Mouse (Mus musculus) embryo, embryonic 10.5 days (tissue): ENCODE measurements around the gene Slc15a2.

Experiments used
- DNase-seq: peaks from one replicate; pipeline ENCODE4 v3.0.0-alpha.2; 2015; ENCODE audit warnings: low spot score

Slc15a2 gene

DNA sequence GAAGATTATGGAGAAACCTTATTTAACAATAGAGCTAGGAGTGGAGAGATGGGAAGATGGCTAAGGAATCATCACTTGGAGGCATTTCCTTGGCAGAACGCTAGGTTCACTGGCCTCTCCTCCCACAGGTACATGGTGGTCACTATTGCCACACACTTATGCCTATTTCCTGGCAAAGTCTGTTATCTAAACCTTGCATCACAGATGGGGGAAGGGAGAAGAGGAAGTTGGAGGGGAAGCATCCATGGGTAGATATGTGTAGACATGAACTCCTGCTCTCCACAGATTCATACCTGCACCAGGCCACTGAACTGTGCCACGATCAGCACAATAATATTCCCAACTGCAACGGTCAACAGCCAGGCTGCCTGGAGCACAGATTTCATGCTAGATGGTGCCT, 32.8 kb downstream of the Slc15a2 start:
- no peak for DNase-seq

- no peak for DNase-seq
Observed at GRCm38 (mm10) chr16:36747767-36748166, 37.0 kb downstream of the Slc15a2 start.

GRCm38 (mm10) chr16:36747068-36747467, 37.7 kb downstream of the Slc15a2 start:
- DNase-seq, result no peak

GRCm38 (mm10) chr16:36743580-36743979, 41.2 kb downstream of the Slc15a2 start:
- no peak for DNase-seq

- peak; percentile 8 for DNase-seq
Observed at GRCm38 (mm10) chr16:36739404-36739930, 45.3 kb downstream of the Slc15a2 start.

DNA sequence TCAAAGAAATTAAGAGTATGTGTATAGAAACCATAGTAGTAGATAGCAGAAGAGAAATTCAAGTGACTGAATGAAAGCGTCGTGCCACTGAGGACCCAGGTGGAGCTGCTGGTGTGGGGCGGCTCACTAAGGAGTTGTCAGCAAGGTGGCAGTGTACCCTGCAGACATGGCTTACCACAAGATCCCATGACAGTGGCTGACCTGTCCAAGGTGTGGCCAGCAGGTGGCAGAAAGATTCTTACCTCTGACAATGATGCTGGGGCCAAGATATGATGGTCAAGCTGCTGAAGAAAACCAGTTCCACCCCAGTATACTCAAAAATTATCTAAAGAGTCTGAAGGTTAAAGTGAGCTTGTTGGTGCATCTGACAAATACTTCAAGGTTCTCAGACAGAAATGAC, 49.3 kb downstream of the Slc15a2 start:
- DNase-seq, result no peak

DNA sequence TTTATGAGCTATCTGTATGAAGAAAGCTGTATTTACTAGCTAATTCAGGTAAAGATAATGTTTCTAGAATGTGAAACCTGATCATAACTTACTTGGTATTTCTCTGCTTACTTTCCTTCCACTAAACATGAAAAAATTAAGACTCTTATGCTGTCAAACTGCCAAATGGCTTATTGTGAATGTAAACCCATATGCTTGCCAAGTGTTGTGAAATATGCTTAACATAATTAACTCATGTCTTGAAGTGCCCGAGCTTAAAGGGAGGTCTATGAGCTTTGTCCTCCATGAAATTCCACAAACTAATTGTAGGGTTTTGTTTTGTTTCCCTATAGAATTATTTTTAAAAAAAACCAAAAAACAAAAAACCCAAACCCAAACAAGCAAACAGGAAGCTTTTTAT, 50.9 kb downstream of the Slc15a2 start:
- no peak for DNase-seq

DNA sequence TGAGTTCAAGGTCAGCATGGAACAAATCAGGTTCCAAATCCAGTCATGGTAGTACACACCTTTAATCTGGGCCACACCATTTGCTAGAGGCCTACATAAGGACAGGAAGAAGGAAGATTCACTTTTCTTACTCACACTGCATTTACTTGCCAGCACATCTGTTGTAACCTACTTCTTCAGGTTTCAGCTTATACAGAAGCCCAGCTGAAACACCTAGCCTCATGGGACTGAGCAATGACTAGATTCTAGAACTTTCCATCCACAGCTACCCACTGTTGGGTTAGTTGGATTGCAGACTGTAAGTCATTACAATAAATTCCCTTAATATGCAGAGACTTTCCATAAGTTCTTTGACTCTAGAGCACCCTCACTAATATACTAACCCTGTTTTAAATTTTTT, 52.2 kb downstream of the Slc15a2 start:
- DNase-seq, result no peak

GRCm38 (mm10) chr16:36728959-36729358, 55.8 kb downstream of the Slc15a2 start:
- no peak for DNase-seq

GRCm38 (mm10) chr16:36723880-36724443, 60.8 kb downstream of the Slc15a2 start:
- DNase-seq, result peak; percentile 20

DNA sequence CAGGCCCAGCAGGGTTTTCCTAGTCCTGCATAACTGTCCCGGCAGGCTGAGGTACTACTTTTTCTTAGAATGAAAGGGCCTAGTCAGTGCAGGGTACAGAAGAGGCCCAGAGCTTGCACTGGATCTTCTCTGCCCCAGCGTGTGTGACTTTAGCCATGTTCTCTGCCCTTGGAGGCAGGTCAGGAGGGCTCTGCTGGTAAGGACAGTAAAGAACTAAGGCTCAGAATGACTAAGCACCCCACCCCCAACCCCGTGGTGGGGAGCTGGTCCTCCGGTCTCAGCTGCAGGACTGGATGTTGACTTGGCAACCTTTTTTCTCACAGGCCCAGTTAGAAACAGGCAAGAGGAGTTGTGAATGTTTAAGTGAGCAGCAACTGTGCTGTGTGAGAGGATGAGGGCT, 62.0 kb downstream of the Slc15a2 start:
- no peak for DNase-seq

DNA sequence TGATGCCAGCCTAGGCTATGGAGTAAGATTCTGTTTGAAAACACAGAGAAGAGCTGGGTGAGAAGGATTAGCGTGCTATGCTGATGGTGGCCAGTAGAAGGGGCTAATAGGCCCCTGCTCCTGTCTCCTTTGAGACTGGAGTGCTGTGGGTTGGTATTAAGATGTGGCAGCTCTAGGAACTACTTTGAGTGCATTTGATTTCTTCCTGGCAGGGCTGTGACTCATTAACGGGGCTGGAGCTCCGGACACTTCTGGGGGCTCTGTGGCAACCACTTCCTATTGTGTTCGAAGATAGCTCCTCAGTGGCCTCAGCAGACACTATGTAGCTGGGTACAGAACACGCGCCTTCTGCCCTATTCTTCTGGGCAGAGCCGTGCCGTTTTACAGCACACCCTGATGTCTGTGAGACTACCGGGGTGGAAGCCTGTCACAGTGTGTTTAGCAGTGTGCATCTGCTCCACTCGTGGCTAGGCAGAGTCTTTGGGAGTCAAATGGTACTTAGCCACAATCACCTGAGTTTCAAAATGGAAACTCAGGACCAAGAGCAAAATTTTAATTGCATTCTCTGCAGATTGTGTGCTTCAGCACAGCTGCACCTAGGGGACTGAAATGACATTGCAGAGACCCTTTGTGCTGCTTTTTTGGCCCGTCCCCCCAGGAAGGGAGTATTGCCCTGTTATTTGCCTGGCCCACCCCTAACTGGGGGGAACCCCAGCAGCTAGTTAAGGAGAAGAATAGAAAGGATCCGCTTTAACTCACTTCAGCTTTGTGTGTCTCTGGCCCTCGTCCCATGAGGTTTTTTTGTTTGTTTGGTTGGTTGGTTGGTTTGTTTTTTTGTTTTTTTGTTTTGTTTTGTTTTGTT, 64.3 kb downstream of the Slc15a2 start:
- DNase-seq, result peak; percentile 43

DNA sequence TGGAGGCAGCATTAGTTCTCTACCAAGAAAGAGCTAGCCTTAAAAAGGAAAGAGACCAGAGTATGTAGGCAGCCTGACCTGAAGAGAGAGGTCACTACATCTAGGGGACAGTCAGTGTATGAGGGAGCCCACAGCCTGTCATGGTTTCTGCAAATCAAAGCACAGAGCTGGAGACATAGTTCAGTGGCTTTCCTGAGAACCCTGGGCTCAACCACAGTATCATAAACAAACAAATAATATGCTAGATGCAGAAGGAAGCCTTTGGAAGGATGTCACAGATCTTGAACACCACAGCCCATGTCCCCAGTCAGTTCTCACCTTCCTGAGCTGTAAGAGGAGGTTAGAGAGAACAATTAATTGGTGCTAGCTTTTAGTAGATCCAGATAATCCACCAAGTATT, 66.1 kb downstream of the Slc15a2 start:
- no peak for DNase-seq

DNA sequence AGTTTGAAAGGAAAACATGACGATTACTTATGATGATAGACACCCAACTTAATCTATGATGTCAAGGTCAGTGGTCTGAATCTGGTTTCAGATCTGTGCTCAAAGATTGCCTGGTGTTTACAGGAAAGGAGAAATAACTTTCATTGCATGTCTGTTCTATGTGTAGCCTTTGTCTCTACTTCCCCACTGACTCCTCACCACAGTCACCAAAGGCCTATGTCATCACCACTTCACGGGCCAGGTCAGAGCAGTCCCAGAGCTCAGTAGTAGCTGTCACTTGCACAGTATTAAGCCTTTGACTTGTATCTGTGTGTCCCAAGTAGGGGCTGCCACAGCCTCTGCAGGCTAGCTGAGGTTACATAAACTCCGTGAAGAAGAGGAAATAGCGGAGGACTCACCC, 67.3 kb downstream of the Slc15a2 start:
- DNase-seq, result no peak

DNA sequence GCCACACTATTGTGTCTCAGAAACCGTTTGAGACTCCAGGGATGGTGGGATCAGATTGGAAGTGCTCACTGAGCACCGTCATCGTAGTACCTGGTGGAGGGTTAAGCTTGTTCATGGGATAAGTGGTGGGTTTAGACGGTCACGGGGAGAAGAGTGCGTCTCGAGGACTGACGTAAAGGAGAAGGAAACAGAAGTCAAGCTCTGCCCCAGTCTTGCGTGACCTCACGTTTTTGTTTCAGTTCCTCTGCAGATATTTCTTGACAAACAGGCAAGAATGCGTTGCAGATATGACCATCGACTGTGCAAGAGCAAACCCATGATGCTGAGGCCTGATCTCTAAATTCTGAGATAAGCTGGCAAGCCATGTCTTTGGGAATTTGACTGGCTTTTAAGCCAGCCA, 73.0 kb downstream of the Slc15a2 start:
- no peak for DNase-seq

- no peak for DNase-seq
Observed at GRCm38 (mm10) chr16:36710794-36711193, 74.0 kb downstream of the Slc15a2 start.

DNA sequence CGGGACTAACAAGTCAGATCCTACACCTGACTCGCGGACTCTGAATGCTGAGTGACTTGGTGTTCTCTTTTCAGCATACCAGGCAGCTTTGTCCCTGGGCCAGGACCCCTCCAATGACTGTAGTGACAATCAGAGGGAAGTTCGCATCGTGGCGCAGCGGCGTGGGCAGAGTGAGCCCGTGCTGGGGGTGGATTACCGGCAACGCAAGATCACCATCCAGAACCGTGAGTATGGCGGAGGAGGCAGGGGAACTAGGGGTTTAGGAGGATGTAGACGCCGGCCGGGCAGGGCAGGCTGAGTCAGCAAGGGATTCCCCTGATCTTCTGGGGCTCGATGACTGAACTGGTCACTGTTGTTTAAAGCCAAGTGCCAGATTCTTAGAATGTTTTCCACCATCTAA, 75.4 kb downstream of the Slc15a2 start:
- no peak for DNase-seq

GRCm38 (mm10) chr16:36708751-36709150, 76.0 kb downstream of the Slc15a2 start:
- no peak for DNase-seq

- DNase-seq, result no peak
Observed at GRCm38 (mm10) chr16:36707702-36708423, 76.9 kb downstream of the Slc15a2 start.

GRCm38 (mm10) chr16:36700484-36700883, 84.3 kb downstream of the Slc15a2 start:
- no peak for DNase-seq
